Mouse (Mus musculus) skeletal muscle tissue, adult 2 months (tissue): ENCODE measurements around the gene Gstcd.

Experiments
- DNase-seq: peaks from one replicate; pipeline ENCODE4 v3.0.0-alpha.2; 2012; ENCODE audit warnings: low read depth, low spot score

Gene Gstcd

DNA sequence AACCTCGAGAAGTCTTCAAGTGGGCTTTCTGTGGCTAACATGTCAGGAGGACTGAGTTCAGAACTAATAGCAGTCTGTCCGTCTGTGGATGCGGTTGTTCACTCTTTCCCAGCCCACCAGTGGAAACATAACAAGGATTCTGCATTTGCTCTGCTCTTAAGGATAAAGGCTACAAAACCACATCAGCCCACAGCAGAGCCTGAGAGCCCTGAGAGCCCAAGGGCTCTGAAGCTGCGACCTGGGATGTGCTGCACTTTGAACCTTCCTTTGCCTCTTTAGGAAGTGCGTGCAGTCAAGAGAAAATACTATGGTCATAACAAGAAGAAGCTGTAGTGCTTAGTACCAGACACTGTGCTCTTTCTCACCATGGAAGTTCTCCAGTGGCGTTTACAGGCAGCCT is 149.1 kb downstream of the Gstcd start:
- DNase-seq, result no peak

DNA sequence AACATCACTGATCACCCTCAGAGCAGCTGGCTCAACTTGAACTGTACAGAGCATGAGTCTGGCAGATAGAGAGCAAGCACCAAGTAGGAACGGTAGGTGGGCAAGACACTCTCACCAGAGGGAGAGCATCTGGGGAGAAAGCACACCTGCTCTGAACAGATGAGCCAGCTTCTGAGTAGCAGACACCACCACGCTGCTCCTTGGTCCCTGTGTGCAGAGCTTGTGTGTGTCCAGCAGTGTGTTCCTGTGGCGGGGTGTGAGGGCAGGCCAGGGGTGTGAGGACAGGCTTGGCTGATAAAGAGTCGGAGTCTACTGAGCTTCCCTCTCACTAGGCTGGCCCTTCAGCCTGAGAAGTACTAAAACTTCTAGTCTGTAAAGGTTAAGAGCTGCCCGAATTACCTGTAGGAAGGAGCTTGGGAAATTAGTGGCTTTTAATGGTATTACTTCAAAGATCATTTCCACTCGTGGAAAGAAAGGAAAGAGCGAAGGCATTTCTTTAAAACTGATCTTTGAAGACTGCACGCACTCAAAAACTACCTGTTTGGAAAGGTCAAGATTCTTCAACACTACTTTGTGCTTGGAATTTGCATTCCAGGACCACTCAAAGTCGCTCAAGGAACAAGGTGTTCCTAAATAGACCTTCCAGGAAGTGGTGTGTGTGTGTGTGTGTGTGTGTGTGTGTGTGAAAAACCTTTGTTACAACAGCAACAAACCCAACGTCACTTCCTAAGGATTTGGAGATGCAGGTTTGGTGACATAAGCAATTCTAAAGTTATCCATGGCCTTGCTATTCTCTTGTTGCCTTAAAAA is 151.4 kb downstream of the Gstcd start:
- no peak for DNase-seq

DNA sequence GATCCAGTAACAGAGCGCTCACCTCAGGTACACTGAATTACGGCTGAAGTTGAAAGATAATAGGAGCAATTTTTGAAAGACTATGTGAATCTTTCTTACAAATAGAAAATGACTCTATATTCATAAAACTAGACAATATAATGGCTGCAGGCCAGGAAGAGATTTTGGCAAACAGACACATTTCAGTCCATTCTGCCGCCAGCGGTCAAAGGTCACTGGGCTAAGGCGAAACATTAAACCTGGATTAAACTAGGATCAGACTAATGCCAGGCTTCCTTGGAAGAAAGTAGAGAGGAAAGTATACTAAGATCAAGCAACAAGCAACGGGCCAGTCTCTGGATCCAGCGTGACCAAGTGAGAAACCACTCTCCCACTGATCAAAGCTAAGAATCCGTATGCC is 152.8 kb downstream of the Gstcd start:
- no peak for DNase-seq

DNA sequence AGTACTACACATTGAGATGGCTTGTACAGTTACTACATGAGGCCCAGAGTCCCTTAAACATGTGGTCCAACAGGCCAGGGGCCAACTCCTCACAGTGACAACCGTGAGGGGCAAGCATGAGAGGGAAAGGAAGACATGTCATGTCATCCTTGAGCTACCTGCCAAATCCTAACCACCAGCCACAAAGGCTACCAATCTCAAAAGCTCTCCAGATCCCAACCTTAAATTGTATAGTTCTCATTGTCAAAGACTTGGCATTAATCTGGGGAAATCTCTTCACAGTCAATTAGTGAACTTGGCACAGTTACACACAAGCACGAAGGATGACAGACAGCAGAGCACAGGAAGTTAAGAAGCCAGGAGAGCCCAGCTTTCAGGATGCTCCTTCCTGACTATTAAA is 157.2 kb downstream of the Gstcd start:
- DNase-seq, result no peak
